Mouse (Mus musculus): Measurements from ENCODE around the gene Nfx1. TPM values are rescaled to one million over a fixed set of nuclear protein-coding genes. Genes with fewer than 3 reads are reported as not detected.

The Nfx1 gene
- total RNA-seq, 1 experiment from 2014 or later, result 61.8 TPM

GRCm38 (mm10) chr4:41074461-41074860 lies 103.8 kb downstream of the Nfx1 start:
- no peak for ATAC-seq (replicated peaks; ENCODE audit: low read depth, poor library complexity, severe bottlenecking)

Other genes starting within 250 kb of the Nfx1 start
- gene Dnaja1, start 248.8 kb upstream of the Nfx1 start, total RNA-seq (2017), result 377 and 448 TPM in 2 replicates
- 126 and 132 TPM in 2 replicates for gene Smu1, start 213.0 kb upstream of the Nfx1 start, total RNA-seq (2017)
- gene B4galt1, start 116.9 kb upstream of the Nfx1 start, total RNA-seq (2017), result 27.0 and 34.7 TPM in 2 replicates
- not detected in 2 replicates for gene Spink4, start 50.9 kb upstream of the Nfx1 start, total RNA-seq (2017)
- gene Bag1, start 22.6 kb upstream of the Nfx1 start, total RNA-seq (2017), result 380 and 459 TPM in 2 replicates
- gene Chmp5, start 22.5 kb upstream of the Nfx1 start, total RNA-seq (2017), result 75.3 and 77.6 TPM in 2 replicates
- not detected in 2 replicates for gene Aqp7, start 77.2 kb downstream of the Nfx1 start, total RNA-seq (2017)
- gene Aqp3, start 127.3 kb downstream of the Nfx1 start, total RNA-seq (2017), result not detected in 2 replicates
- gene Nol6, start 153.5 kb downstream of the Nfx1 start, total RNA-seq (2017), result 19.7 and 33.3 TPM in 2 replicates
- gene Ube2r2, start 164.8 kb downstream of the Nfx1 start, total RNA-seq (2017), result 34.3 and 36.5 TPM in 2 replicates